Mouse (Mus musculus) lung, embryonic 16.5 days (tissue): ENCODE results near the gene Esp34. TPM values are rescaled to one million over a fixed set of nuclear protein-coding genes. Genes with fewer than 3 reads are reported as not detected.

Experiments
- ATAC-seq: fragments of 200-750 bp; cut with Nextera tagmentation; 2 replicates; pipeline ENCODE4 v1.8.0; 2017; ENCODE audit warnings: low read depth, mild to moderate bottlenecking, moderate library complexity
- H3K27ac ChIP-seq: fragments of 300-500 bp; sonication (generic); 2 replicates; pipeline ENCODE4 v1.5.1; 2014; ENCODE audit warnings: mild to moderate bottlenecking, control low read depth, low read length
- H3K27me3 ChIP-seq: fragments of 300-500 bp; sonication (generic); 2 replicates; pipeline ENCODE4 v1.6.1; 2014; ENCODE audit warnings: low read depth, low read length, mixed read lengths; ENCODE audit not compliant: control insufficient read depth, insufficient read depth
- H3K36me3 ChIP-seq: fragments of 300-500 bp; sonication (generic); 2 replicates; pipeline ENCODE4 v1.6.1; 2014; ENCODE audit warnings: low read length; ENCODE audit not compliant: control insufficient read depth, insufficient read depth
- H3K4me1 ChIP-seq: fragments of 300-500 bp; sonication (generic); replicated peaks from 2 replicates; pipeline ENCODE4 v1.6.1; 2014; ENCODE audit warnings: low read length, mixed read lengths; ENCODE audit not compliant: control insufficient read depth, insufficient read depth
- H3K4me2 ChIP-seq: fragments of 300-500 bp; sonication (generic); 2 replicates; pipeline ENCODE4 v1.6.1; 2014; ENCODE audit warnings: low read depth, low read length, control low read depth
- H3K4me3 ChIP-seq: fragments of 300-500 bp; sonication (generic); 2 replicates; pipeline ENCODE4 v1.5.1; 2014; ENCODE audit warnings: mild to moderate bottlenecking, low read length, control low read depth
- H3K9ac ChIP-seq: fragments of 300-500 bp; sonication (generic); 2 replicates; pipeline ENCODE4 v1.6.1; 2014; ENCODE audit warnings: low read length, control low read depth
- H3K9me3 ChIP-seq: fragments of 300-500 bp; sonication (generic); 2 replicates; pipeline ENCODE4 v1.6.1; 2016; ENCODE audit warnings: low read length; ENCODE audit not compliant: control insufficient read depth
- WGBS: fragments of 180-500 bp; shearing (Covaris S2); extraction: QIAGEN DNeasy Blood & Tissue Kit; methylation state at CpG from one replicate; pipeline ENCODE4 v1.1.7; 2014; 5-methylcytosine and 5-hydroxymethylcytosine counted together
- polyA plus RNA-seq: library from polyadenylated mRNA; unstranded; fragments of >200 nt; fragmentation: Nextera tagmentation; extraction: Ambion mirVana; gene quantifications from 2 replicates; pipeline ENCODE4 v1.2.1, GENCODE M21; 2015

The Esp34 gene
- polyA plus RNA-seq, result not detected in 2 replicates

DNA sequence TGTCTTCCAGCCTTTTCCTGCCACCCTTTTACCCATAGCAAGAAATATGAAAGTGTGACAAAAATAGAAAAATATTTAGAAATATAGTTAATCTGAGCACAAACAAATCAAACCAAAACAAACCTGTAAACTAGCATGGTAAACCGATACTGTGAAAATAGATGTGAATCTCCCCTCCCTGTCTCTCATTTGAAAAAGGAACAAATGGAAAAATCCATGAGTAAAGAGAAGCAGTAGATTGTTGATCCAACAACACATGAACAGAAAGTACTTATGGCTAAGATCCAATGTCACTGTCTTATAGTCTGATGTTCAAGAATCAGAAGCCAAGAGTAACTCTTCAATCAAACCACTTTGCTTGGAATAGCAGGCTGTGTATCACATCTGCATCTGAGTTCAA is at the start of gene Esp34:
Esp34 (plus strand) TSS at position 301 of the 400 bp plus-strand sequence.
- Histone ChIP-seq H3K4me2 (no peak within 1 kb of the TSS), H3K4me3 (no peak within 1 kb of the TSS), H3K27me3 (no peaks in the 10 kb centered on the region), H3K4me1 (no peaks in the 10 kb centered on the region), H3K9ac (no peak within 1 kb of the TSS), H3K36me3 (no peaks in the 10 kb centered on the region), H3K9me3 (no peaks in the 10 kb centered on the region; the same call in 1 of the 2 replicates), H3K27ac (no peak within 1 kb of the TSS)
- WGBS, result 91% methylated on average over 1 of the region's 1 CpGs
- no peak for ATAC-seq

DNA sequence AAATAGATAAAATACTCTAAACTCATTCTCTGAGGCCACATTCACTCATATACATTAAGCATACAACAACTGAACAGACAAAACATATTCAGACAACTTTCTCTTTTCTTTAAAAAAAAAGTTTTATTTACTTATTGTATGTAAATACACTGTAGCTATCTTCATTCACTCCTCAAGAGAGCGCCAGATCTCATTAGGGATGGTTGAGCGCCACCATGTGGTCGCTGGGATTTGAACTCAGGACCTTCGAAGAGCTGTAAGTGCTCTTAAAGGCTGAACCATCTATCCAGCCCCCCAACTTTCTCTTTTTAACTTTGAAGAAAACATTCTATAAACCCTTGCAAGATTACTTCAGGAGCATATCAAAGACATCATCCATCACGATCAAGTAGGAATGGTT is 8.5 kb downstream of the Esp34 start:
- Histone ChIP-seq H3K4me3 (no peak overlapping the region), H3K9me3 (no peaks in the 10 kb centered on the region; the same call in 1 of the 2 replicates), H3K27me3 (no peaks in the 10 kb centered on the region), H3K9ac (no peak overlapping the region), H3K36me3 (no peaks in the 10 kb centered on the region), H3K27ac (no peak overlapping the region), H3K4me1 (no peaks in the 10 kb centered on the region), H3K4me2 (no peak overlapping the region)
- ATAC-seq, result no peak
- 65% methylated on average over 5 of the region's 5 CpGs for WGBS

Other genes starting within 250 kb of the Esp34 start
- not detected in 2 replicates for gene Olfr137, start 246.6 kb upstream of the Esp34 start, polyA plus RNA-seq
- gene Olfr136, start 224.4 kb upstream of the Esp34 start, polyA plus RNA-seq, result not detected in 2 replicates
- gene Esp36, start 134.0 kb upstream of the Esp34 start, polyA plus RNA-seq, result not detected in 2 replicates
- not detected in 2 replicates for gene Esp31, start 85.3 kb downstream of the Esp34 start, polyA plus RNA-seq